Mouse (Mus musculus): ENCODE results near the gene Usp43.

The Usp43 gene

GRCm38 (mm10) chr11:67921827-67922754 lies at the start of gene Usp43:
Usp43 (minus strand) TSS chr11:67922153.
- peak; percentile 8 to 31 for DNase-seq (ENCODE audit: low spot score in 2 of 2)

- DNase-seq (ENCODE audit: low spot score in 2 of 2), result no peak
Measured at GRCm38 (mm10) chr11:67967831-67968230, 45.9 kb upstream of the Usp43 start.

GRCm38 (mm10) chr11:67965905-67966878 lies 44.2 kb upstream of the Usp43 start, which contains the start of gene Stx8:
Stx8 (plus strand) TSS chr11:67966193.
- DNase-seq (ENCODE audit: low spot score in 2 of 2), result peak; percentile 93 to 96

GRCm38 (mm10) chr11:67965242-67965883 lies 43.4 kb upstream of the Usp43 start, which contains the start of gene Cfap52:
Cfap52 (minus strand) TSS chr11:67965651.
- DNase-seq (ENCODE audit: low spot score in 2 of 2), result peak; percentile 62 to 85

GRCm38 (mm10) chr11:67964110-67964509 lies 42.2 kb upstream of the Usp43 start:
- peak in 1 of 2 experiments; percentile 26 for DNase-seq (ENCODE audit: low spot score in 2 of 2)

GRCm38 (mm10) chr11:67954413-67954812 lies 32.5 kb upstream of the Usp43 start:
- DNase-seq (ENCODE audit: low spot score in 2 of 2), result no peak

GRCm38 (mm10) chr11:67953604-67954003 lies 31.7 kb upstream of the Usp43 start:
- no peak for DNase-seq (ENCODE audit: low spot score in 2 of 2)

- DNase-seq (ENCODE audit: low spot score in 2 of 2), result no peak
Measured at GRCm38 (mm10) chr11:67949475-67949874, 27.5 kb upstream of the Usp43 start.

- no peak for DNase-seq (ENCODE audit: low spot score in 2 of 2)
Measured at GRCm38 (mm10) chr11:67948229-67948628, 26.3 kb upstream of the Usp43 start.

GRCm38 (mm10) chr11:67932156-67932555 lies 10.2 kb upstream of the Usp43 start:
- DNase-seq (ENCODE audit: low spot score in 2 of 2), result no peak

GRCm38 (mm10) chr11:67926348-67927055 lies 4.5 kb upstream of the Usp43 start:
- no peak for DNase-seq (ENCODE audit: low spot score in 2 of 2)

GRCm38 (mm10) chr11:67925000-67925399 lies 3.0 kb upstream of the Usp43 start:
- DNase-seq (ENCODE audit: low spot score in 2 of 2), result no peak

GRCm38 (mm10) chr11:67923720-67924119 lies 1.8 kb upstream of the Usp43 start:
- DNase-seq (ENCODE audit: low spot score in 2 of 2), result no peak

- peak; percentile 9 to 32 for DNase-seq (ENCODE audit: low spot score in 2 of 2)
Measured at GRCm38 (mm10) chr11:67922755-67923125, 787 bp upstream of the Usp43 start.

- peak in 1 of 2 experiments; percentile 18 for DNase-seq (ENCODE audit: low spot score in 2 of 2)
Measured at GRCm38 (mm10) chr11:67921091-67921826, 694 bp downstream of the Usp43 start.

GRCm38 (mm10) chr11:67920226-67920960 lies 1.6 kb downstream of the Usp43 start:
- no peak for DNase-seq (ENCODE audit: low spot score in 2 of 2)

GRCm38 (mm10) chr11:67919593-67919992 lies 2.4 kb downstream of the Usp43 start:
- no peak for DNase-seq (ENCODE audit: low spot score in 2 of 2)

GRCm38 (mm10) chr11:67917126-67917525 lies 4.8 kb downstream of the Usp43 start:
- no peak for DNase-seq (ENCODE audit: low spot score in 2 of 2)

- DNase-seq (ENCODE audit: low spot score in 2 of 2), result no peak
Measured at GRCm38 (mm10) chr11:67911074-67911473, 10.9 kb downstream of the Usp43 start.

All from spleen, postnatal 10 days (tissue).